Mouse (Mus musculus) embryonic facial prominence, embryonic 12.5 days (tissue): ENCODE measurements at regions not wholly inside any gene's neighbourhood (a gene's known extent, or its start where the extent isn't known, plus 50 kb on each side); places are given as distances from the start of the nearest gene placed in this dataset.
A peak's percentile ranks its signal among the peaks of the same experiment; 100 is the strongest.

Experiments
- ATAC-seq: fragments of 200-750 bp; cut with Nextera tagmentation; 2 replicates; pipeline ENCODE4 v1.8.0; 2017; ENCODE audit not compliant: insufficient number of reproducible peaks, insufficient read depth, low FRiP score, low TSS enrichment
- H3K27ac ChIP-seq: fragments of 300-500 bp; sonication (generic); 2 replicates; pipeline ENCODE4 v1.5.1; 2016; ENCODE audit warnings: mild to moderate bottlenecking
- H3K27me3 ChIP-seq: fragments of 300-500 bp; sonication (generic); 2 replicates; pipeline ENCODE4 v1.6.1; 2016; ENCODE audit warnings: mild to moderate bottlenecking, moderate library complexity
- H3K36me3 ChIP-seq: fragments of 300-500 bp; sonication (generic); 2 replicates; pipeline ENCODE4 v1.6.1; 2016; ENCODE audit warnings: mild to moderate bottlenecking
- H3K4me1 ChIP-seq: fragments of 300-500 bp; sonication (generic); 2 replicates; pipeline ENCODE4 v1.6.1; 2016
- H3K4me2 ChIP-seq: fragments of 300-500 bp; sonication (generic); replicated peaks from 2 replicates; pipeline ENCODE4 v1.6.1; 2016; ENCODE audit warnings: mild to moderate bottlenecking, moderate library complexity
- H3K4me3 ChIP-seq: fragments of 300-500 bp; sonication (generic); 2 replicates; pipeline ENCODE4 v1.5.1; 2016; ENCODE audit warnings: mild to moderate bottlenecking
- H3K9ac ChIP-seq: fragments of 300-500 bp; sonication (generic); 2 replicates; pipeline ENCODE4 v1.6.1; 2016; ENCODE audit warnings: mild to moderate bottlenecking, moderate library complexity
- H3K9me3 ChIP-seq: fragments of 300-500 bp; sonication (generic); 2 replicates; pipeline ENCODE4 v1.6.1; 2016; ENCODE audit warnings: mild to moderate bottlenecking, moderate library complexity
- WGBS: fragments of 180-500 bp; shearing (Covaris S2); methylation state at CpG from one replicate; pipeline ENCODE4 v1.1.7; 2016; 5-methylcytosine and 5-hydroxymethylcytosine counted together

GRCm38 (mm10) chr14:61665815-61666214, 58.6 kb downstream of the Kcnrg start:
- no peaks in the 10 kb centered on the region for H3K9me3 ChIP-seq
- WGBS: 79% methylated on average over 3 of the region's 3 CpGs
- H3K4me2 ChIP-seq: no peak overlapping the region

GRCm38 (mm10) chr14:61673184-61673583, 65.9 kb downstream of the Kcnrg start:
- ATAC-seq: no peak
- Histone ChIP-seq H3K27ac (no peak overlapping the region), H3K36me3 (no peaks in the 10 kb centered on the region), H3K4me2 (no peak overlapping the region), H3K4me1 (no peaks in the 10 kb centered on the region), H3K27me3 (no peaks in the 10 kb centered on the region), H3K9ac (no peak overlapping the region), H3K9me3 (no peaks in the 10 kb centered on the region), H3K4me3 (no peak overlapping the region)
- WGBS: 82% methylated on average over 2 of the region's 2 CpGs

More at GRCm38 (mm10) chr14:61665815-61666214, 58.6 kb downstream of the Kcnrg start:
- ATAC-seq: no peak
- Histone ChIP-seq H3K27me3 (no peaks in the 10 kb centered on the region), H3K27ac (no peak overlapping the region), H3K4me1 (no peaks in the 10 kb centered on the region), H3K4me3 (no peak overlapping the region), H3K9ac (no peak overlapping the region), H3K36me3 (no peaks in the 10 kb centered on the region)

- H3K9me3 ChIP-seq: no peaks in the 10 kb centered on the region
- no peak for ATAC-seq
- no peak overlapping the region for H3K27ac ChIP-seq
- H3K27me3 ChIP-seq: peaks cover 6% of the 10 kb centered on the region; the same call in 1 of the 2 replicates
- no peak overlapping the region for H3K4me3 ChIP-seq
- H3K9ac ChIP-seq: no peak overlapping the region
- peaks cover 4% of the 10 kb centered on the region; the same call in 1 of the 2 replicates for H3K4me1 ChIP-seq
- H3K4me2 ChIP-seq: no peak overlapping the region
- H3K36me3 ChIP-seq: no peaks in the 10 kb centered on the region
- WGBS: 95% methylated on average over 1 of the region's 1 CpGs
Measured at GRCm38 (mm10) chr14:61678107-61678506, 70.8 kb downstream of the Kcnrg start.

DNA sequence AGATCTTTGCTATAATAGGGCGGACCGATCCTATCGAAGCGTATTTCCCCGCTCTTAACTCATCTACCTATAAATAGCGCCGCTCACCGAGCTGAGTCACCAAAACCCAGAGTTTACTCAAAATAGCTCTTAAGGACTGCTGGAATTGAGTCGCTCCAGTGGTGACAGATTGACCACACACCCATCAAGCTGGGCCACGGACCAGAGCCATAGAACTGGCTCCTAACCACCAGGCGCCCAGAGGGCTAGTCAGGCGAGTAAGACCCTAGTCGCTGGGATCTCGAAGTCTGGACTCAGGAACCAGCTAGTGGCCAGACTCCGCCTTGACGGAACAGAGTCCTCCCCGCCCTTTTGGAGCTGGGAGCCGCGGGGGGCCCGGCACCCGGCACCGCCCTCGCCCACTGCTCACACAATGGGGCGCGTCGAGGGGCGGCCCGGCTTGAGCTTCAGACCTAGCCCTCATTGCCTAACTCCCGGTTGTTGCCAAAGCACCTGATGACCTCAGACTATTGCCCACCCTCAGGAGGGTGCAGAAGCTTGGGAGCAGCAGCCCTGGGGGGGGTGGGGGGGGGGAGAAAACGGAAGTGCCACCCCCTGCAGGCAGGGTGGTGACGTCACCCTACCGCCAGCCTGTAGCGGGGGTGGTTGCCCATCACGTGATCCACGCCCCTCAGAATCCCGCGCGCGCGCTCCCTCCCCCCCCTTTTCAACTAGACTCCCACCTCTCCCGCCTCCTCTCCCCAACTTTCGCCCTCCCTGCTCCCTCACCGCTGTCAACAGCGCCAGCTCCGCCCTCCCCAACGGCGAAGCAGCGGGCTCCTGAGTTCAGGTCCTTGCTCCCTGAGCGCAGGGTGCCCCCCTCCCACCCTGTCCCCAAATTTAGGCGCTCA, 73.8 kb downstream of the Kcnrg start:
- Histone ChIP-seq H3K4me3 (peak overlapping the region; percentile 71), H3K27me3 (peaks cover 19% of the 10 kb centered on the region; the same call in 1 of the 2 replicates), H3K4me1 (peaks cover 21% of the 10 kb centered on the region; the same call in 1 of the 2 replicates), H3K9me3 (no peaks in the 10 kb centered on the region), H3K4me2 (peak overlapping the region; percentile 96), H3K36me3 (no peaks in the 10 kb centered on the region), H3K9ac (peak overlapping the region; percentile 74), H3K27ac (peak overlapping the region; percentile 87)
- WGBS: under 1% methylated on average over 45 of the region's 50 CpGs
- peak; percentile 65 for ATAC-seq

GRCm38 (mm10) chr14:61681708-61682701, 74.7 kb downstream of the Kcnrg start:
- Histone ChIP-seq H3K9ac (peak overlapping the region; percentile 74), H3K9me3 (no peaks in the 10 kb centered on the region), H3K27me3 (peaks cover 22% of the 10 kb centered on the region), H3K27ac (peak overlapping the region; percentile 87), H3K4me2 (peak overlapping the region; percentile 96), H3K4me3 (peak overlapping the region; percentile 71), H3K4me1 (peaks cover 31% of the 10 kb centered on the region; the same call in 1 of the 2 replicates), H3K36me3 (no peaks in the 10 kb centered on the region)
- peak; percentile 70 for ATAC-seq
- under 1% methylated on average over 84 of the region's 90 CpGs for WGBS

GRCm38 (mm10) chr14:61682721-61683355, 75.6 kb downstream of the Kcnrg start:
- Histone ChIP-seq H3K4me2 (peak overlapping the region; percentile 96), H3K27ac (peak overlapping the region; percentile 87), H3K9ac (peak overlapping the region; percentile 74), H3K27me3 (peaks cover 25% of the 10 kb centered on the region), H3K4me3 (peak overlapping the region; percentile 71), H3K4me1 (peaks cover 33% of the 10 kb centered on the region; the same call in 1 of the 2 replicates), H3K9me3 (no peaks in the 10 kb centered on the region), H3K36me3 (no peaks in the 10 kb centered on the region)
- WGBS: under 1% methylated on average over 54 of the region's 54 CpGs
- ATAC-seq: peak; percentile 53

- 3% methylated on average over 9 of the region's 9 CpGs for WGBS
- Histone ChIP-seq H3K9ac (no peak overlapping the region), H3K4me1 (peaks cover 33% of the 10 kb centered on the region; the same call in 1 of the 2 replicates), H3K27me3 (peaks cover 25% of the 10 kb centered on the region), H3K4me2 (peak overlapping the region; percentile 96), H3K9me3 (no peaks in the 10 kb centered on the region), H3K4me3 (peak overlapping the region; percentile 71), H3K36me3 (no peaks in the 10 kb centered on the region), H3K27ac (no peak overlapping the region)
- ATAC-seq: no peak
Measured at GRCm38 (mm10) chr14:61683356-61683740, 76.1 kb downstream of the Kcnrg start.

DNA sequence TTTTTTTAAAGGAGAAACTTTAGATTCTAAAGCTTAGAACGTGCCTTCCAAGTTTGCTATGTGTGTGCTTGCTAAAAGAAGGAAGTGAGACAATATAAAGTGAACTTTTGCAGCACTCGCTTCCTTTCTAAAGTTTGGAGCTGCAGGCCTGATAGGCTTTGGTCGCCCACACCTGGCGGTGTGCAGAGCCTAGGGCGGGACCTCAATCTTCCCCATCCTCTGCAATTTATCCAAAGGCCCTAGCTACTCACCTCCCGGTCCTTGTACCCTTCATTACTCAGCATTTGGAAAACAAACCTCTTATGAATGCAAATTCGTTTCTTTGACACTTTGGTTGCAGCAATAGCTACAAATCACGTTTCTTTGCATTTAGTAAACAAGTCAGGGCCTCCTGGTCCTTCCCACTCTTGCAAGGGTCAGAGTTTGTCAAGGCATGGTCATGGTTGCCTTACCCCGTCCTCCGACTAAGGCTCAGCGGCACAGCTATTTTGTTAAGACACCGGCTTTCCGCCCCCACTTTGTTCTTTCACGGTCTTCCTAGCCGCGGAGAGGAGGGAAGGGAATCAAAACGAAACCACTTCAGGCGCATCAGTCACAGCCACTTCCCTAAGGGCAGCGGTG, 76.6 kb downstream of the Kcnrg start:
- Histone ChIP-seq H3K9me3 (no peaks in the 10 kb centered on the region), H3K4me3 (peak overlapping the region; percentile 23), H3K27ac (no peak overlapping the region), H3K4me2 (peak overlapping the region; percentile 96), H3K9ac (no peak overlapping the region), H3K36me3 (no peaks in the 10 kb centered on the region), H3K4me1 (peaks cover 33% of the 10 kb centered on the region; the same call in 1 of the 2 replicates), H3K27me3 (peaks cover 28% of the 10 kb centered on the region)
- WGBS: 4% methylated on average over 19 of the region's 19 CpGs
- no peak for ATAC-seq

DNA sequence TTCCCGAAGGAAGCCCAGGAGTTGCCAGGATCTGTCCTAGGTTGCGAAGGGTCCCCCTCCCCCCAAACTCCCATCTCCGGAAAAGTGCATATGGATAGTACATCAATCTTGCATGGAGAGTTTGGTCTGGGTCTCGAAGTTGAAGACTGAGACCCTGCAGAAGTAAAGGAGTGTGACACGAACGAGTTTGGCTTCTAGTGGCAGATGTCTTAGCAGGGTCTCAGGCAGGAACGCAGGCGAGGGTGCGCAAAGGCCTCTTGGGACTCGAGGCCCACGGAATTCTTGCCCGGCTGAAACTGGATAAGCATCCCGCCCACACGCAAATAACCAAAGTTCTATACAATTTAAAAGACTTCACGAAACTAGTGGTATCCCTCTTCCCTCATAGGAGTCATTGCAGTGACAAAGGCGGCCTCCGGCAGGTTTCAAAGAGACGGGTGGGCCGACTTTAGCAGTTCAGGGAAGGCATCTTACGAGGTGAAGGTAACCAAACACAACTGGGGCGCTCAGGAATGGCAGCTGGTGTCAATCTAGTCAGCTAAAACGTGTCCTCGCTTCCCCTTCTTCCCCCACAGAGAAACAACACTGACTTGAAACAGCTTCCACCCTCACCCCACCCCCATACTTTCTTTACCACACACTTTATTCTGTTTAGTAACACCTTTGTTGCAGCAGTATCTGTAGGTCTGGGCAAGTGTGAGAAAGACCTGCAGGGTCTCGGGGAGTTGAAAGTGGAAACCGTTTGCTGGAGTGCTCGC, 77.4 kb downstream of the Kcnrg start:
- peak overlapping the region; percentile 96 for H3K4me2 ChIP-seq
- H3K36me3 ChIP-seq: no peaks in the 10 kb centered on the region
- no peak for ATAC-seq
- H3K4me1 ChIP-seq: peaks cover 37% of the 10 kb centered on the region; the same call in 1 of the 2 replicates
- 3% methylated on average over 26 of the region's 26 CpGs for WGBS
- peaks cover 31% of the 10 kb centered on the region for H3K27me3 ChIP-seq
- no peak overlapping the region for H3K9ac ChIP-seq
- peak overlapping the region; percentile 23 for H3K4me3 ChIP-seq
- no peak overlapping the region for H3K27ac ChIP-seq
- no peaks in the 10 kb centered on the region for H3K9me3 ChIP-seq

- Histone ChIP-seq H3K36me3 (no peaks in the 10 kb centered on the region), H3K27ac (no peak overlapping the region), H3K4me1 (peaks cover 37% of the 10 kb centered on the region; the same call in 1 of the 2 replicates), H3K9me3 (no peaks in the 10 kb centered on the region), H3K4me2 (no peak overlapping the region), H3K4me3 (no peak overlapping the region), H3K27me3 (peaks cover 37% of the 10 kb centered on the region), H3K9ac (no peak overlapping the region)
- 5% methylated on average over 12 of the region's 12 CpGs for WGBS
- ATAC-seq: no peak
Measured at GRCm38 (mm10) chr14:61685231-61685800, 78.1 kb downstream of the Kcnrg start.
